Mouse (Mus musculus): ENCODE results near the gene Mns1.

- peak; percentile 53 for TF ChIP-seq POLR2A (IDR thresholded peaks at IDR 0.05; ENCODE audit: low read depth, low read length)
- TF ChIP-seq CTCF (IDR thresholded peaks at IDR 0.05; ENCODE audit: borderline replicate concordance, insufficient read depth, low read length): no peak
These were observed at the start of gene Mns1 for GRCm38 (mm10) chr9:72437822-72438701.
